Mouse (Mus musculus): ENCODE measurements at regions not wholly inside any gene's neighbourhood (a gene's known extent, or its start where the extent isn't known, plus 50 kb on each side); places are given as distances from the start of the nearest gene placed in this dataset.
"Not testable (repeated sequence)": the region's sequence is repeated elsewhere in the genome, so short reads cannot be mapped to it uniquely, and the experiment has no call there.

DNA sequence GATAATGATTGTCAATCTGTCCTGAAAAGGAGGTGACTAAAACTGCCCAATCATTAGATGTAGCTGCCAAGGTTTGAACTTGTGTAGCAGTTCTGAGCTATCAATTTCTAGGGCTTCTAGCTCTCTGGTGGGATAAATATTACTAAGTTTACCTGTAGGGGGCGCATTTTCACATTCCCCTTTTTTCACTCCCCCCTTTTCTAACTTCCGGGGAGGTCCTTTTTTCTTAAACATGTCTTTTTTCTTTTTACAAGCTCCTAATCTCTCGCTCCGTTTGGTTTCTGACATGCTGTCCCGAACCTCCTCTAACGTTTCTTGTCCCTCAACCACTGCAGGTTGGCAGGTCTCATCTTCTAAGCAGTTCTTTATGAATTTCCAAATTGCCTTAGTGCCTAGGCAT is 2129.0 kb downstream of the Cntnap5b start:
- 66% methylated on average over 6 of the region's 6 CpGs for WGBS
- H3K27ac ChIP-seq (ENCODE audit: control insufficient read depth, insufficient read depth, low read depth, low read length, poor library complexity); H3K4me1 ChIP-seq (ENCODE audit: control insufficient read depth, insufficient read depth, low read length); H3K4me3 ChIP-seq (replicated peaks; ENCODE audit: control insufficient read depth, low read depth, low read length): not testable (repeated sequence)

- WGBS = 25% methylated on average over 19 of the region's 19 CpGs
- Histone ChIP-seq H3K4me3 (replicated peaks; ENCODE audit: control insufficient read depth, low read depth, low read length) (peak overlapping the region; percentile 74), H3K27ac (ENCODE audit: control insufficient read depth, insufficient read depth, low read depth, low read length, poor library complexity) (peak overlapping the region; percentile 71)
- not testable (repeated sequence) for H3K4me1 ChIP-seq (ENCODE audit: control insufficient read depth, insufficient read depth, low read length)
Observed at GRCm38 (mm10) chr1:101902154-101902825, 2129.7 kb downstream of the Cntnap5b start.

DNA sequence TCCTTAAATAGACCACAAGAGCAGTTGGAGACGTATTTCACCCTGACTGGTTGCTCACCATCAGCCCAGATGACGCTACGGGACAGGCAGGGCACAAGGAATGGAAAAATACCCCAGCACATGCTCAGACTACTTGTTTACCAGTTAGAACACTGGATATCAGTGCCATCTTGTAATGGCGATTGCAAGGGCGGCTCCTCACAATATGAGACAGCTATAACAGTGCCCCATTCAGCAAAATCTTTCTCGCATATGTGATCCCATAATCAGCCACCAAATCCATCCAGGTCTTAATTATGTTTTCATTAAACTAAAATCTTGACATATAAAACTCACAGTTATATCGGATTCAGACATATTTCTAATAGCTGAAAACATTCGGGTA is 2130.3 kb downstream of the Cntnap5b start:
- H3K4me3 ChIP-seq (replicated peaks; ENCODE audit: control insufficient read depth, low read depth, low read length) = not testable (repeated sequence)
- 59% methylated on average over 8 of the region's 8 CpGs for WGBS

DNA sequence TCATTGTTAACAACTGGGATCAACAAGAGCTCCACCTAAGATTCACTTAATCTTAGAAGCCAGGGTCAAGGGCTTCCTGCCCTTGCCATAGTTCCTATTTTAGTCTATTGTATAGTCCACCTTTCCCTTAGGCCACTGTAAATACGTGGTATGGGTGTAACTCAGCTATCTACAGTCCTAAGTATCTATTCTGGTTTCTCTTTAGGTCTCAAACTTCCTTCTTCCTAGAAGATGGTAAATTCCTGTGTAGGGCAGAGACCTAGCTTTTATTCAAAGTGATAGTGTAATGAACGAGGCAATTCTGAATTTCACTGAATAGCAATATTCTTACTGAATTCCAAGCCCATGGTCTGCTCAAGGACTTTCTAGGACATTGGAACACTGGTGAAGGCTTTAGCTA is 2144.4 kb downstream of the Cntnap5b start:
- not testable (repeated sequence) for H3K4me1 ChIP-seq (ENCODE audit: control insufficient read depth, insufficient read depth, low read length); H3K27ac ChIP-seq (ENCODE audit: control insufficient read depth, insufficient read depth, low read depth, low read length, poor library complexity); H3K4me3 ChIP-seq (replicated peaks; ENCODE audit: control insufficient read depth, low read depth, low read length)
- WGBS = 68% methylated on average over 2 of the region's 2 CpGs

More for the DNA sequence above, 2130.3 kb downstream of the Cntnap5b start:
- not testable (repeated sequence) for H3K27ac ChIP-seq (ENCODE audit: control insufficient read depth, insufficient read depth, low read depth, low read length, poor library complexity); H3K4me1 ChIP-seq (ENCODE audit: control insufficient read depth, insufficient read depth, low read length)

DNA sequence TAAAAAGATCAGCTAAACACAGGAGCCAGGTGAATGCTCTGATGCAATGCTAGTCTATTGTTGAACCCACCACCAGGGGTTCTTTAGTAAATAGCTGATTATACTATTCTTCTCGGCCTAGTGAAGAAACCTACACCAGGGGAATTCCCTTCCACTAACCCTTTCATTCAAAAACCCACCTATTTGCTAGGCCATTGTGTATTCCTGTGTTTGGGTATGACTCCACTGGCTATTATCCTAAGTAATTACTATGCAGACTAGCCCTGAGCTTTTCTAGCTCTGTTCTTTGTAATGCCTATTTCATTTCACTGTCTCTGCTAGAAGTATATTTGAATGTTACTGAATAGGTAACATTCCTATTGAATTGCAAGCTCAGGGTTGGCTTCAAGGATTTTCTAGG is 2146.3 kb downstream of the Cntnap5b start:
- 56% methylated on average over 1 of the region's 1 CpGs for WGBS
- Histone ChIP-seq H3K27ac (ENCODE audit: control insufficient read depth, insufficient read depth, low read depth, low read length, poor library complexity) (no peak overlapping the region), H3K4me3 (replicated peaks; ENCODE audit: control insufficient read depth, low read depth, low read length) (no peak overlapping the region), H3K4me1 (ENCODE audit: control insufficient read depth, insufficient read depth, low read length) (no peaks in the 10 kb centered on the region)
- TF ChIP-seq POLR2A (IDR thresholded peaks at IDR 0.05; ENCODE audit: borderline replicate concordance, control insufficient read depth, low read depth, low read length) (no peak), CTCF (IDR thresholded peaks at IDR 0.05; ENCODE audit: control insufficient read depth, insufficient read depth, low read length) (no peak)

DNA sequence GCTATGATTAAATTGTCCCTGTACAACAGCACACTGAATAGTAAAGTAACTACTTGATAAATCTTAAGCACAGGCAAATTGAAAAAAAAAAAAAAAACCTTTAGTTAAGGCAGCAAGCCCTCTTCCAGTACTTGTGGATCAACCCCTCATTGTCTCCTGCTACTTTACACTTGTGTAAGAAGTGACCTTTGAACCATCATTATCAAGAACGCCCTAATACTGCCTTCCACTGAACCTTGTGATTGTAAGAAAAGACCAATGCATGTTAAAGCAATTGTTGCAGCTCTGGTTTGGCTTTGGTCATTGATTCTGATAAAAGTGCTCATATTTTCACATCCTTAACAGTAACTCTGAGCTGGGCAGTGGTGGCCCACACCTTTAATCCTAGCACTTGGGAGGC is 2168.5 kb downstream of the Cntnap5b start:
- 61% methylated on average over 1 of the region's 1 CpGs for WGBS
- no peak overlapping the region for H3K27ac ChIP-seq (ENCODE audit: control insufficient read depth, insufficient read depth, low read depth, low read length, poor library complexity)
- TF ChIP-seq POLR2A (IDR thresholded peaks at IDR 0.05; ENCODE audit: borderline replicate concordance, control insufficient read depth, low read depth, low read length) = no peak
- no peak for TF ChIP-seq CTCF (IDR thresholded peaks at IDR 0.05; ENCODE audit: control insufficient read depth, insufficient read depth, low read length)

More for the DNA sequence above, 2168.5 kb downstream of the Cntnap5b start:
- no peak overlapping the region for H3K4me3 ChIP-seq (replicated peaks; ENCODE audit: control insufficient read depth, low read depth, low read length)
- no peaks in the 10 kb centered on the region for H3K4me1 ChIP-seq (ENCODE audit: control insufficient read depth, insufficient read depth, low read length)

All from bone marrow, adult 2 months (tissue).